Mouse (Mus musculus) liver, postnatal 0 days (tissue): Measurements from ENCODE around the gene Ndufa13.

Source experiments
- CTCF ChIP-seq: sonication (generic); IDR thresholded peaks from 2 replicates; pipeline ENCODE4 v1.5.1; 2016; ENCODE audit warnings: antibody characterized with exemption, low read depth
- EP300 ChIP-seq: IDR thresholded peaks from 2 replicates; pipeline ENCODE4 v1.6.1; 2016; ENCODE audit warnings: antibody characterized with exemption, low read depth, mild to moderate bottlenecking

DNA sequence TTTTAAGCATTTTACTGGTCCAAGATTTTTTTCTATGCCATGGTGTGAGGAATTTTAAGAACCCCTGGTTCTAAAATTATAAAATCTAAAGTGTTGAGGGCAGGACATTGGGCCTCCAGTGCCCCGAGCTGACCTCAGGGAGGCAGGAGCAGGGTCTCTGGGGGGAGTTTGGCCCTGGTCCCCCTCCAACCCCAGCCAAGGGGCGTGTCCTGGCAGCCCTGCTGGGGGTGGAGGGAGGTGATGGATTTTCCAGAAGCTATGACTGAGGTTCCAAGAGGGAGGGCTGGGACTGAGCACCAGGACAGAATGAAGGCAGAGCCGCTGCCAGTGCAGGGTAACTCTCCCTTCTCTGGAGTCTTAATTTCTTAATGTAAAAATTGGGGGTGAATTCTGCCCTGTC, 24.4 kb downstream of the Ndufa13 start:
- TF ChIP-seq EP300, result no peak
- TF ChIP-seq CTCF, result no peak
